Mouse (Mus musculus): ENCODE results near the gene Casz1.

Gene Casz1

DNA sequence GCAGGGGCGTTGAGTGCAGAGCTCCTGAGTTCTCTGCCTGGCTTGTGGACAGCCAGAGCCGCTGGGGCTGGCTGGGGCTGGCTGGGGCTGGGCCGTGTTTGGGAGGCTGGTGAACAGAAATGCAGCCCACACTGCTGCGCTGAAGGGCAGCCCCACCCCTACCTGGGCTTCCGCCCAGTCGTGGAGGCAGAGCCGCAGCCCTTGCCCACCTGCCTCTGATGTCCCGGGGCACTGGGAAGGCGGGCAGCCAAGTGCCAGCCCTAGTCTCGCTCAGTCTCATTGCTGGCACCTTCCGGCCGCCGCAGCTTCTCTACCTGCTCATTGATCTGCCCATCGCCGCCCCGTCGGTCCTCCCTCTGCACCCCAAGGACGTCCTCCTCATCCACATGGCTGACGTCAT lies 156.9 kb downstream of the Casz1 start:
- in situ Hi-C loops (cut with MboI; ENCODE audit: low sequenced_read_pairs), result no loop called here

DNA sequence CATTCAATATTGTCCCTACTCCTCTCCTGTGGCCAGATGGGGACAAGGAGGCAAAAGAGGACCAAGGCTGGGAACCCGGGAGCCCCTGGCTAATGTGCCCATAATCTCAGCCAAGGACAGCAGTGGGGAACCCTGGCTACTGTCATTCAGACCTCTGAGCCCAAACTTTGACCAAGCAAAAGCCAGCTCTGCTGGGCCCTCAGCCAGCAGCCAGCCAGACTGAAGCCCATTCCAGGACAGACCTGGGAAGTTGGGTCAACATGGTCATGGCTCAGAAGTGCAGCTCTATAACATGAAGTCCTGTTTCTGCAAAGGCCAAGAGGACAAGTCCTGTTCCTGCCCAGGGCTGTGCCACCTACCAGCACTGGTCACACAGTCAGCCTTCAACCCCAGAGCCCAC lies 157.9 kb downstream of the Casz1 start:
- in situ Hi-C loops (cut with MboI; ENCODE audit: low sequenced_read_pairs), result no loop called here

- in situ Hi-C loops (cut with MboI; ENCODE audit: low sequenced_read_pairs), result no loop called here
Observed at GRCm38 (mm10) chr4:148964541-148965310, 160.5 kb downstream of the Casz1 start.

DNA sequence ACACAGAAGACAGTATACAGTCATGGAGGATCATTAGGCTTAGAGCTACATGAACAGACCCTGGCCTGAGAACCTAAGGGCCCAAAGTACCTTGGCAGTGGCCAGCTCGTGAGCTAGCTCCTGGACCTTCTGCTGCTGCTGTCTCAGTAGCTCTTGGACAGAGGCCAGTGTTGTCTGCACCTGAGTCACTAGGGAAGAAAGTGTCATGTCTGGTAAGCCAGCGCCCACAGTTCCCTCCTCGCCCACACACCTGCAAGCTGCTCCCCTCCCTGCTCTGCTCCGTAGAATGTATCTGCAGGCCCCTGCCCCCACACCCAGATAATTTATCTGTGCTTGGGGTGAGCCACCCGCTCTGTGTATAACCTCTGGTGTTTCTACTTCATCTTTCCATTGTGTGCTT lies 161.9 kb downstream of the Casz1 start:
- in situ Hi-C loops (cut with MboI; ENCODE audit: low sequenced_read_pairs), result no loop called here

GRCm38 (mm10) chr4:148968859-148969258 lies 164.6 kb downstream of the Casz1 start:
- in situ Hi-C loops (cut with MboI; ENCODE audit: low sequenced_read_pairs), result no loop called here

DNA sequence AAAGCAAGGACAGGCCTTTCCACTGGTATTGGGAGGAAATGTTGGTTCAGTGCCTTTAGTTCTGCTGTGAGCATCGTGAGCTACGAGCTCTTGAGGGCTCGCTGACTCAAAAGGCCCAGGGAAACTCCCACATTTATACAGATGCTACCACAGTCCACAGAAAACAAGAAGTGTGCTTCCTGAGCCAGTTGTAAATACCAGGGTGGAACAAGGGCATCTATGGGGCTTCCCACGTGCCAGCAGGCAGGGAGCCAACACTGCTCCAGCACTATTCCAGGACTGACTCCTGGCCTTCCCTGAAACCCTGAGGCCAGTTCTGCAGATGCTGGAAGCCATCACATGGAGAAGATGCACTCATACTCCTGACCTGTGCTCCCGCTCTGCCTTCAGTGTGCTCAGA lies 165.4 kb downstream of the Casz1 start:
- in situ Hi-C loops (cut with MboI; ENCODE audit: low sequenced_read_pairs), result no loop called here

GRCm38 (mm10) chr4:148970742-148971141 lies 166.5 kb downstream of the Casz1 start:
- in situ Hi-C loops (cut with MboI; ENCODE audit: low sequenced_read_pairs), result no loop called here

GRCm38 (mm10) chr4:148971613-148972242 lies 167.5 kb downstream of the Casz1 start:
- in situ Hi-C loops (cut with MboI; ENCODE audit: low sequenced_read_pairs), result no loop called here

- in situ Hi-C loops (cut with MboI; ENCODE audit: low sequenced_read_pairs), result no loop called here
Observed at GRCm38 (mm10) chr4:148972707-148973106, 168.5 kb downstream of the Casz1 start.

DNA sequence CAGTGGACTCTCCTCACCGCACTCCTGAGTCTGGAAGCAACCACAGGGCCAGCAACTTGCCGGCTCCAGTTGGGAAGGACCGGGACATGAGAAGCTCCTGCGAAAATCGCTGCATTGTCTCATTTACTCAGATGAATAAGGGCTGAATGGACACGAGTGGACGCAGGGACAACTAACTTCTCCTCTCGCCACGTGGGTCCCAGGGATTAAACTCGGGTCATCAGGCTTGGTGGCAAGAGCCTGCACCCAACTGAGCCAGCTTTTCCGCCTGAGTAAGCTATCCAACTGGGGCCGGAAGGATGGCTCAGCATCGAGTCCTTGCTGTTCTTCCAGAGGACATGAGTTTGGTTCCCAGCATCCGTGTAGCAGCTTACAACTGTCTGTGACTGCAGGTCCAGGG lies 169.2 kb downstream of the Casz1 start:
- in situ Hi-C loops (cut with MboI; ENCODE audit: low sequenced_read_pairs), result no loop called here

DNA sequence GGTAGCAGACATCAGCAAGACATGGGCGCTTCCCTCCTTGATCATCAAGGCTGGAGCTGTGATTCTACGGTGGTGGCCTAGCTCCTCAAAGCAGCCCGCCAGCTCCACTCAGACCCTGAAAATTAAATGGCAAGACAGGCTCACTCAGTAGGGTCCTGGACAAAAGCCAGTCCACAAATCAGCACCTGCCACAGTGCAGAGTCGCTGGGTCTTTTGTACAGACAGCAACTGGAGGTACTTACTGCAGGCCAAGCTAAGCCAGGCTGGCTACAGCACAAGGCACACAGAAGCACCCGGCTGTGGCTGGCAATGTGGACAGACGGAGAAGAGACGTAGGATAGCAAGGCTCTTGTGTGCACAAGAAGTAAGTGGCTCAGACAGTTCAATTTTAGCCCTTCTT lies 170.6 kb downstream of the Casz1 start:
- in situ Hi-C loops (cut with MboI; ENCODE audit: low sequenced_read_pairs), result no loop called here

GRCm38 (mm10) chr4:148978221-148978855 lies 174.1 kb downstream of the Casz1 start:
- in situ Hi-C loops (cut with MboI; ENCODE audit: low sequenced_read_pairs), result no loop called here

DNA sequence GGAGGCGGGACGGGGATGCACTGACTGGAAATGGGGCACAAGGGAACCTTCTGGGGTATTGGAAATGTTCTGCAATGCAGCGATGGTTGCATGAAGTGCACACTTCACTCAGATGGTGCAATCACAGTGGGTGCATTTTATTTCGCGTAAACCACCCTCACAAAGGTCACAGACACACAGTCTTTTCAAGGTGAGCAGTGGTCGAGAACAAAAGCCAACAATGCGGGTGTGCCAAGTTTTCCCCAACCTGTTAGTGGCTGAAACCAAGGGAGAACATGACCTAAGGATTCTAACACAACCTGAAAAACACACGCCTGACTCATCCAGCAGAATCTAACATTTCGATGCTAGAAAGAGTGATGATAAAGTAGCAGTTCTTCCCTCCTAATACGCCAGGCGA lies 174.7 kb downstream of the Casz1 start:
- in situ Hi-C loops (cut with MboI; ENCODE audit: low sequenced_read_pairs), result no loop called here

DNA sequence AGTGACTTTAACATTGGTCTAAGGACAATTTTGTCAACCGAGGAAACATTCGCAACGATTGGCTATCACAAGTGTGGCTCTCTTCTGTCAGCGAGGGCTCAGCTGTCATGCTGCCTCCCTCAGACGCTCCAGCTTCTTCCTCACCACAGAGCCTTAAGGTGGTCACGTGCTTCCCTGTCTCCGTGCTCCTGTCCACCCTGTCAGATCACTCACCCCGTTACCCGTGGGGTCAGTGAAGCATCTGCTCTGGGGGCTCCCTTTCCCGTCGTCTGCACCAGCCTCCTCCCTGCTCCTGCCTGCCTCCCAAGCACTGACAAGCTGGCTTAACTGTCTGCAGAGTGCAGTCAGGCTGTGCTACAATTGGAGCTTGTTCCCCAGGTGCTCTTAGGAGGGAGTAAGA lies 175.6 kb downstream of the Casz1 start:
- in situ Hi-C loops (cut with MboI; ENCODE audit: low sequenced_read_pairs), result no loop called here

DNA sequence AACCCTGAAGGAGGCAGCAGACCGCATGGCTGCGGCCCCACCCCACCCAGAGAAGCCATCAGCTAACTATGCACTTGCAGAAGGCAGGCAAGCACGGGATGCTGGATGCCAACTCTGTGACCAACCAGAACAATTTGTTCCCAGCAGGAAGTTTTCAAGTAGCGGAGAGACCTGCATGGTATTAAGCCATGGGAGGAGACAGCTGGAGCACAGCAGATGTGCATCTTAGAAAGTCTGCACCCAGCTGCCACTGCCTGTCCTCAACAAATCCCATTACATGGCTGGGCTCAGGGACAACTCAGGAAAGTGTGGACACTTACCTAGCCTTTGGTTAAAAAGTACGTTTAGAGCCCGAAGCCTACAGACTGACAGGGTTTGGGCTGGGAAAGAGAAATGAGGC lies 178.0 kb downstream of the Casz1 start:
- in situ Hi-C loops (cut with MboI; ENCODE audit: low sequenced_read_pairs), result no loop called here

GRCm38 (mm10) chr4:148984701-148985540 lies 180.7 kb downstream of the Casz1 start:
- in situ Hi-C loops (cut with MboI; ENCODE audit: low sequenced_read_pairs), result no loop called here

DNA sequence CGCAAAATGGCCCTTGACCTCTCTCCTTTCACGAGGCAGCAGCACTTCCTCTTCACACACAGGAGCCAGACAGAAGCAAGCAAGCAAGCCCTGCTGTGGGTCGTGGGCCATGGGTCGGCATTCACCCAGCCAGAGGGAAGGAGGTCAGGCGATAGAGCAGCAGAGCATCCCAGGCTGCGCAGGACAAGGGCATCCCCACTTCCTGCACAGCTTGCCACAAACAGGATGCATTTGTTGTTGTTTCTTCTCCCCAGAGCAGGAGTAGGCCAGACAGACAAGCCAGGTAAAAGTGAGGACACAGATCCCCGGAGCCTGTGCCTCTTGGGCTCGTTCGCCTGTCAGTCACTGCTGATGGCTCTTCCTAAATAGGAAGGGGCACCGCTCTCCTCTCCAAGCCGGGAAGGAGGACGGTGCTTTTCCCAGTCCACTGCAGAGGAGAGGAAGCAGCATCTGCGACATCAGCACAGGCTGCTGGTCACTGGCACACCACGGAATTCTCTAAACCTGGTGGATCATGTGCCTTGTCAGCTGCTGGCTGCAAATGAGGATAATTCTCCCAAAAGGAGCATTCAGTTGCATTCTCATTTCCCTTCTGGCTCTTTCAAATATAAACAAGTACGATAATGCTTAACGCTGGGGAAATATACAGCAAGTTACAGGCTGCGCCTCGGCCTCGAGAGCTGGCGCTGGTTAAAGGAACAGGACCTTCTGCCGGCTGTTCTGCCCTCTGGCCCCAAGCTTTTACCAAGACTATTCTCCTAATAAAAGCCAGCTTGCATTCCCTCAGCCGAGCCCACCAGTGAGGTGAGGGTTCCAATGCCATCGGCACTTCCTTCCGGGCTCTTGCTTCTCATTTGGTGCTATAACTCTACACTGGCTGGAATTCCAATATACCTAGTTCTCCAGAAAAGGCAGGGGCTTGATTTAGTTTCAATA lies 181.6 kb downstream of the Casz1 start:
- in situ Hi-C loops (cut with MboI; ENCODE audit: low sequenced_read_pairs), result no loop called here

- in situ Hi-C loops (cut with MboI; ENCODE audit: low sequenced_read_pairs), result no loop called here
Observed at GRCm38 (mm10) chr4:148990038-148990437, 185.8 kb downstream of the Casz1 start.

DNA sequence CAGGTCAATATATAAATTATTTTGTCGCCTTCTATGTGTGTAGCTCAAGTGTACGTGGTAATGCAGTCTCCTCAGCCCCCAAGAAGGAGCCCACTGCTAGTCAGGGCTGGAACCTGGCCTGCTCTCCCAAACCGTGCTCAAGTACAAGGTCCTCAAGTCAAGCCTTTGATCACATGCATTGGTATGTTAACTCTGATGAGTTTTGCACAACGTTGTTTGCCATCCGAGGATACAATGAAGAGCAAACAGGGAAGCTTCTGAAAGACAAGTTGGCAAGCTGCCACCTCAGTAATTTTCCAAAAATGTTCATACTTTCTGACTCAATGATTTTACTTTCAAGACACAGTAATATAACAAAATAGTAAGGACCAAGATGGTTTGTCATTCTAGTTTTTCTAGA lies 189.7 kb downstream of the Casz1 start:
- in situ Hi-C loops (cut with MboI; ENCODE audit: low sequenced_read_pairs), result no loop called here

GRCm38 (mm10) chr4:149000746-149001145 lies 196.5 kb downstream of the Casz1 start:
- in situ Hi-C loops (cut with MboI; ENCODE audit: low sequenced_read_pairs), result no loop called here

All from CH12F3 (cell line).